Comparison of ENCODE assay signal across 13 mouse cellular contexts in genomic region chr4:96766396-96766998, GRCm38 (mm10). TPM values are rescaled to one million over a fixed set of nuclear protein-coding genes. Genes with fewer than 3 reads are reported as not detected.
A peak's percentile ranks its signal among the peaks of the same experiment; 100 is the strongest.
DNase-seq lines count a peak whose midpoint lies in the region; ATAC-seq lines count a peak whose summit lies in the region.
"Had no signal": no experiment of that assay in that cellular context is flagged by ENCODE, and none has a peak within 500 bp of the region (broad histone marks: within the 10 kb centered on the region; RNA-seq: fewer than 3 reads in every experiment).

No protein-coding gene starts in this region.

- H3K4me1 ChIP-seq in embryonic facial prominence, embryonic 14.5 days (ENCODE audit: control insufficient read depth, insufficient read depth, low read length): no peaks in the 10 kb centered on the region
- no peaks in the 10 kb centered on the region for H3K4me1 ChIP-seq in embryonic facial prominence, embryonic 10.5 days
- H3K4me1 ChIP-seq: neural tube, embryonic 12.5 days had no signal

- intact Hi-C loops in left cerebral cortex, postnatal 4 days (cut with DNase I): loop anchor here (5.0 kb wide), 1 partner anchor 1679 kb away; no protein-coding TSS in a partner anchor

- no peak overlapping the region for H3K4me2 ChIP-seq in embryonic facial prominence, embryonic 14.5 days (ENCODE audit: low read depth, low read length)
- H3K4me2 ChIP-seq: lung, embryonic 14.5 days; neural tube, embryonic 12.5 days had no signal

- peak; percentile 78; the same call in 1 of the 2 replicates for ATAC-seq in embryonic facial prominence, embryonic 14.5 days (ENCODE audit: low read depth)

- WGBS in embryonic facial prominence, embryonic 14.5 days: 60% methylated on average over 2 of the region's 2 CpGs
- 72% methylated on average over 2 of the region's 2 CpGs for WGBS in embryonic facial prominence, embryonic 10.5 days

- H3K9ac ChIP-seq in embryonic facial prominence, embryonic 14.5 days (ENCODE audit: low read depth, low read length): no peak overlapping the region
- H3K9ac ChIP-seq: lung, embryonic 14.5 days; neural tube, embryonic 12.5 days had no signal

- no peaks in the 10 kb centered on the region for H3K36me3 ChIP-seq in embryonic facial prominence, embryonic 14.5 days (ENCODE audit: control insufficient read depth, insufficient read depth, low read length)
- no peaks in the 10 kb centered on the region for H3K36me3 ChIP-seq in embryonic facial prominence, embryonic 10.5 days (replicated peaks)
- H3K36me3 ChIP-seq: neural tube, embryonic 12.5 days had no signal

- peak; percentile 18 for DNase-seq in embryonic facial prominence, embryonic 14.5 days (ENCODE audit: low spot score)
- no peak for DNase-seq in embryonic facial prominence, embryonic 10.5 days (ENCODE audit: low spot score)
- peak; percentile 11 for DNase-seq in cerebellum, adult 11-12 months
- peak; percentile 57 for DNase-seq in forelimb bud, embryonic 11.5 days (ENCODE audit: low read depth, low spot score)
- peak; percentile 68 for DNase-seq in left cerebral cortex, postnatal 4 days
- DNase-seq in natural killer cell, adult 2 months (ENCODE audit: low spot score in 2 of 2): no peak
- DNase-seq in kidney, adult 18-20 months: no peak
- DNase-seq in gastrocnemius, postnatal 4 days (ENCODE audit: low spot score in 2 of 2): no peak
- DNase-seq: heart, postnatal 36 days; kidney, postnatal 4 days; lung, embryonic 14.5 days had no signal

- no peak overlapping the region for H3K4me3 ChIP-seq in embryonic facial prominence, embryonic 14.5 days (ENCODE audit: low read depth, low read length)
- no peak overlapping the region for H3K4me3 ChIP-seq in embryonic facial prominence, embryonic 10.5 days
- H3K4me3 ChIP-seq: neural tube, embryonic 12.5 days had no signal

- no peak overlapping the region for H3K27ac ChIP-seq in embryonic facial prominence, embryonic 14.5 days (replicated peaks; ENCODE audit: low read depth, low read length)
- H3K27ac ChIP-seq in embryonic facial prominence, embryonic 10.5 days (replicated peaks): no peak overlapping the region
- H3K27ac ChIP-seq: neural tube, embryonic 12.5 days had no signal

- H3K9me3 ChIP-seq in embryonic facial prominence, embryonic 14.5 days (ENCODE audit: control insufficient read depth, low read length): no peaks in the 10 kb centered on the region
- no peaks in the 10 kb centered on the region for H3K9me3 ChIP-seq in embryonic facial prominence, embryonic 10.5 days
- H3K9me3 ChIP-seq: neural tube, embryonic 12.5 days had no signal

- no peaks in the 10 kb centered on the region for H3K27me3 ChIP-seq in embryonic facial prominence, embryonic 14.5 days (replicated peaks; ENCODE audit: control insufficient read depth, insufficient read depth, low read length)
- H3K27me3 ChIP-seq in embryonic facial prominence, embryonic 10.5 days (replicated peaks; ENCODE audit: low read depth, poor library complexity, severe bottlenecking): no peaks in the 10 kb centered on the region
- H3K27me3 ChIP-seq: neural tube, embryonic 12.5 days had no signal

RNA-seq across cellular contexts. Expression of gene Gm12695, which starts 18.5 kb away (rescaled TPM):
- polyA plus RNA-seq in embryonic facial prominence, embryonic 14.5 days (2014; fragmentation: Nextera tagmentation; extraction: Ambion mirVana): 0.32 TPM in 1 of 2 replicates, not detected in the other
- polyA plus RNA-seq in embryonic facial prominence, embryonic 10.5 days (2016; fragmentation: Nextera tagmentation; extraction: Ambion mirVana): not detected in 2 replicates
- total RNA-seq in left cerebral cortex, postnatal 4 days (2021): under 1 TPM in 1 of 2 experiments, not detected in 1; 0.20 TPM
- not detected for total RNA-seq in gastrocnemius, postnatal 4 days (2021)
- total RNA-seq: heart, postnatal 36 days had no signal
- polyA plus RNA-seq: lung, embryonic 14.5 days; neural tube, embryonic 12.5 days; stomach, embryonic 14.5 days had no signal

Comparison
In these comparisons a context has a peak if more than half of its experiments do, and no peak if none do; other contexts are left out.
1. DNase-seq: peak in embryonic facial prominence, embryonic 14.5 days (single experiment), cerebellum, adult 11-12 months (single experiment), forelimb bud, embryonic 11.5 days (single experiment) and left cerebral cortex, postnatal 4 days (single experiment); none in embryonic facial prominence, embryonic 10.5 days (single experiment), natural killer cell, adult 2 months (0 of 2), kidney, adult 18-20 months (single experiment) and gastrocnemius, postnatal 4 days (0 of 2).